8 mouse cellular contexts compared by ENCODE assay signal in genomic region chr13:24760351-24760870, GRCm38 (mm10). TPM values are rescaled to one million over a fixed set of nuclear protein-coding genes. Genes with fewer than 3 reads are reported as not detected.
A peak's percentile ranks its signal among the peaks of the same experiment; 100 is the strongest.
DNase-seq lines count a peak whose midpoint lies in the region; ATAC-seq and TF ChIP-seq lines count a peak whose summit lies in the region.

No protein-coding gene starts in this region.

- peak; percentile 8 for DNase-seq in kidney, postnatal 14 days
- no peak for DNase-seq in kidney, adult 9 months
- no peak for DNase-seq in urinary bladder, adult 2 months (ENCODE audit: low spot score)
- no peak for DNase-seq in frontal cortex, postnatal 25 days (ENCODE audit: low spot score in 2 of 2)

- no peaks in the 10 kb centered on the region for H3K36me3 ChIP-seq in hindbrain, embryonic 16.5 days (ENCODE audit: control insufficient read depth, insufficient read depth, low read length)
- H3K36me3 ChIP-seq in neural tube, embryonic 12.5 days: 0 out of 2 replicates have a peak, but pooled peaks cover 8% of the 10 kb centered on the region

- no peak overlapping the region for H3K9ac ChIP-seq in hindbrain, embryonic 16.5 days (ENCODE audit: low read depth, low read length)
- no peak overlapping the region for H3K9ac ChIP-seq in neural tube, embryonic 12.5 days

- peak overlapping the region; percentile 19; the same call in 1 of the 2 replicates for H3K4me2 ChIP-seq in hindbrain, embryonic 16.5 days (ENCODE audit: low read length)
- H3K4me2 ChIP-seq in neural tube, embryonic 12.5 days (replicated peaks): peak overlapping the region; percentile 64

- H3K27ac ChIP-seq in embryonic fibroblast, embryonic 13.5 days (ENCODE audit: insufficient read depth, low read length): no peak overlapping the region
- H3K27ac ChIP-seq in hindbrain, embryonic 16.5 days (ENCODE audit: low read depth, low read length): no peak overlapping the region
- H3K27ac ChIP-seq in neural tube, embryonic 12.5 days: no peak overlapping the region

- no peaks in the 10 kb centered on the region for H3K4me1 ChIP-seq in embryonic fibroblast, embryonic 13.5 days (ENCODE audit: control insufficient read depth, insufficient read depth, low read length)
- H3K4me1 ChIP-seq in hindbrain, embryonic 16.5 days (ENCODE audit: control insufficient read depth, insufficient read depth, low read depth, low read length): peaks cover 6% of the 10 kb centered on the region
- no peaks in the 10 kb centered on the region; the same call in 1 of the 2 replicates for H3K4me1 ChIP-seq in neural tube, embryonic 12.5 days

- TF ChIP-seq CTCF in embryonic fibroblast, embryonic 13.5 days (IDR thresholded peaks at IDR 0.05; ENCODE audit: borderline replicate concordance, insufficient read depth, low read length): no peak

- no peaks in the 10 kb centered on the region for H3K27me3 ChIP-seq in hindbrain, embryonic 16.5 days (replicated peaks; ENCODE audit: control insufficient read depth, insufficient read depth, low read length)
- H3K27me3 ChIP-seq in neural tube, embryonic 12.5 days (replicated peaks): no peaks in the 10 kb centered on the region

- ATAC-seq in hindbrain, embryonic 16.5 days: no peak
- ATAC-seq in neural tube, embryonic 12.5 days (ENCODE audit: low FRiP score, low read depth): no peak
- ATAC-seq in CD4-positive, CD25-positive, alpha-beta regulatory T cell, adult 4 months: no peak

- H3K9me3 ChIP-seq in hindbrain, embryonic 16.5 days (ENCODE audit: control insufficient read depth, low read length): no peaks in the 10 kb centered on the region
- H3K9me3 ChIP-seq in neural tube, embryonic 12.5 days: no peaks in the 10 kb centered on the region

- WGBS in hindbrain, embryonic 16.5 days: 58% methylated on average over 5 of the region's 5 CpGs
- WGBS in neural tube, embryonic 12.5 days: 77% methylated on average over 5 of the region's 5 CpGs

- TF ChIP-seq POLR2A in embryonic fibroblast, embryonic 13.5 days (IDR thresholded peaks at IDR 0.05; ENCODE audit: low read depth, low read length): no peak

- H3K4me3 ChIP-seq in embryonic fibroblast, embryonic 13.5 days (ENCODE audit: insufficient read depth, low read length): peak overlapping the region; percentile 72
- H3K4me3 ChIP-seq in hindbrain, embryonic 16.5 days (ENCODE audit: low read length): no peak overlapping the region
- H3K4me3 ChIP-seq in neural tube, embryonic 12.5 days: no peak overlapping the region

RNA-seq across cellular contexts. Expression of gene Gmnn, which starts 1.3 kb away (rescaled TPM):
- 20.9 and 33.8 TPM in 2 replicates for polyA plus RNA-seq in embryonic fibroblast, embryonic 13.5 days (2011; ENCODE audit: insufficient read length, low read depth, missing spikeins)
- 19.8 and 20.1 TPM in 2 replicates for polyA plus RNA-seq in hindbrain, embryonic 16.5 days (2015; fragmentation: Nextera tagmentation; extraction: Ambion mirVana)
- polyA plus RNA-seq in neural tube, embryonic 12.5 days (2016; fragmentation: Nextera tagmentation; extraction: Ambion mirVana): 66.3 and 69.1 TPM in 2 replicates
- polyA plus RNA-seq in urinary bladder, adult 2 months (2012; rRNA removed): 7.9 and 9.8 TPM in 2 replicates
- polyA plus RNA-seq in CD4-positive, CD25-positive, alpha-beta regulatory T cell, adult 4 months (2017; shearing (Covaris generic)): 10 to 100 TPM; 26.7 to 30.0 TPM

RNA-seq across cellular contexts. Expression of gene Armh2, which starts 19.4 kb away (rescaled TPM):
- polyA plus RNA-seq in embryonic fibroblast, embryonic 13.5 days (2011; ENCODE audit: insufficient read length, low read depth, missing spikeins): not detected in 2 replicates
- polyA plus RNA-seq in hindbrain, embryonic 16.5 days (2015; fragmentation: Nextera tagmentation; extraction: Ambion mirVana): not detected in 2 replicates
- polyA plus RNA-seq in neural tube, embryonic 12.5 days (2016; fragmentation: Nextera tagmentation; extraction: Ambion mirVana): not detected in 2 replicates
- not detected in 2 replicates for polyA plus RNA-seq in urinary bladder, adult 2 months (2012; rRNA removed)
- under 1 TPM in 1 of 2 experiments, not detected in 1; 0.38 TPM for polyA plus RNA-seq in CD4-positive, CD25-positive, alpha-beta regulatory T cell, adult 4 months (2017; shearing (Covaris generic))

RNA-seq across cellular contexts. Expression of gene BC005537, which starts 41.0 kb away (rescaled TPM):
- 125 and 165 TPM in 2 replicates for polyA plus RNA-seq in embryonic fibroblast, embryonic 13.5 days (2011; ENCODE audit: insufficient read length, low read depth, missing spikeins)
- polyA plus RNA-seq in hindbrain, embryonic 16.5 days (2015; fragmentation: Nextera tagmentation; extraction: Ambion mirVana): 17.3 and 20.7 TPM in 2 replicates
- 21.4 and 24.1 TPM in 2 replicates for polyA plus RNA-seq in neural tube, embryonic 12.5 days (2016; fragmentation: Nextera tagmentation; extraction: Ambion mirVana)
- polyA plus RNA-seq in urinary bladder, adult 2 months (2012; rRNA removed): 92.9 and 97.0 TPM in 2 replicates
- polyA plus RNA-seq in CD4-positive, CD25-positive, alpha-beta regulatory T cell, adult 4 months (2017; shearing (Covaris generic)): 10 to 100 TPM; 24.0 to 51.6 TPM
